Mouse (Mus musculus): ENCODE results near the gene Gtsf1.
"Not testable (repeated sequence)": the region's sequence is repeated elsewhere in the genome, so short reads cannot be mapped to it uniquely, and the experiment has no call there.

Gtsf1 gene

DNA sequence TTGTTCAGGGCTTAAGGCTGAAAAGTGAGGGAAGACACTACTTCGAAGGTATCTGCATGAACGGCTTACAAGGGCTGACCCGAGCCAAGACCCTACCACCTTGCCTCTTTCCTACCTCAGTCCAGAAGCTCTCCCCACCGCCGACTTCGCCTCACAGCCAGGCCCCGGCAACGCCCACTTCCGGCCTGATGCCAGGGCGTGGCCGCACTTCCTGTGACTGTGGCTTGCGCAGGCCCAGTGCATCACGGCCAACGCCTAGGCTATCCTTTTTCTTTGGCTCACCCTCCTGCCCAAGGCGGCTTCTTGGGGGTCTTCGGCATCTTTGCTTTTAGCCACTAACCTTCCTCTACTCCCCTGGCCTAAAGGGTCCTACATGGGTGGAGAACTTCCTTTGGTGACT, at the start of gene Gtsf1:
TSS of gene Gtsf1 (minus strand) at position 230 of the 400 bp plus-strand sequence.
- DNase-seq (ENCODE audit: low spot score) = no peak

DNA sequence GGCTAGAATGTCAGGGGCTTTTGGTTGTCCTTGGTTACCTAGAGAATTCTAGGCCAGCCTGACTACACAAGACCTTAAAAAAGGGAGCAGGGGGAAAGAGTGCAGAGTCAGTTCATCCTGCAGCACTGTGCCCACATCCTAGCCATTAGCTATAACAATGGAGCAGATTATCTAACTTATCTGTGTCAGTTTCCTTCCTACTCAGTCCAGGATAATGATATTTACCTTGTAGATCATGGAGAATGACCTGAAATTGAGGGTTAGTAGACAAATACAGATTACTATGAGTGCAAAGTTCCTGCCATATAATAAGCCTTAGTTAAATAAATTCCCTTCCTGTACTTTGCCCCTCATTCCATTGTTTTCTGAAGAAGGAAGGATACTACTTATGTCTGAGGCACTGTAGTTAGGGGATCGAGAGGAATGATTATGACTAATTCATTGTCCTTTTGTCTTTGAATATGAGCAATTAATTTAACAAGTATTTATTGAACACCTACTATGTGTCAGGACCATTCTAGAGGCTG, 48.9 kb upstream of the Gtsf1 start:
- no peak for DNase-seq (ENCODE audit: low spot score)

DNA sequence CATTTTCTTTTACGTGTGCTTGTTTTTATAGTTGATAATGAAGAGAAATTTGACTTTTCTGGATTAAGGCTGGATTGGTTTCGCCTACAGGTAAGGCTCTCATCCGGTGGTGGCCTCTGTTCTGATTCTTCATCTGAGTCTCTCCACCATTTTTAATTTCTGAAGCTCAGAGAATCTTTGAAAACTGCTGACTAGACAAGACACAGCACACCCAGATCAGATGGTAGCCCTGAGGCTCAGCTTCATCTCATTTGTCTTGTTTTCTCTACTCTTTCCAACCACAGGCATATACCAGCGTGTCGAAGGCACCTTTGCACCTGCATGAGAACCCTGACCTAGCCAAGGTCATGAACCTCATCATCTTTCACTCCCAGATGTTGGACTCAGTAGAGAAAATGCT, 43.5 kb upstream of the Gtsf1 start:
- no peak for DNase-seq (ENCODE audit: low spot score)

DNA sequence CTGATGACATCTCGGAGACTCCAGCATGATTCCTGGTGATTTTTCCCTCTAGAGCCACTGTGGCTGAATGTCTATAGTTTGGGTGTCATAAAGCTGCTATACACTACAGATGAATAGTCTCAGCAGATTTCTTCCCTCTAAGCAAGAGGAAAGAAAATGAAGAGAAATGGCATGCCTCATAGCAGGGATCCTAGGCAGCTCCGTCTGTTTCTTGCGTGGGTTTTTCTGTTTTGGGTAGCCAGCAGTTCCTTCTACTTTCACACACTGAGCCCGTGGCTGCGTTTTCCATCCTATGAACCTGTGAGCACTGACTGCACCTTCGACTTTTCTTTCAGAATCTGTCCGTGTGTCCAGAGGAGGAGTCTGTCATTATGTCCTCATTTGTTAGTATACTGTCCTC, 42.9 kb upstream of the Gtsf1 start:
- DNase-seq (ENCODE audit: low spot score) = no peak

DNA sequence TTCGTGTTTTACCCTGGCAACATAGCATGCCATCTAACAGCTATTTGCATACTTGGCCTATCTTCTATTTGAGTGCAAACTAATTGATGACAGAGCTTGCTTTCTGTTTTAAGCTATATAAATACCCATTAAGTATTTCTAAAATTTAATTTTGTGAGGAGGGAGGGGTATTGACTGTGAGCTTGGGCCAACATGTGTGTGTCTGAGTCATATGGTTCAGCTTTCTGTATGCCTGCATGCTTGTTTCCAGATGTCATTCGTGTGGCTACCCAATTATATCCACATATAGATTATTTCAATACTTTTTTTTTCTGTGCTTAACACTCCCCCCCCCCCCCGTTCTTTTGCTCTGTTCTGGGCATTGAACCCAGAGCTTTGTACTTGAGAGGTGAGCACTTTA, 42.0 kb upstream of the Gtsf1 start:
- no peak for DNase-seq (ENCODE audit: low spot score)

DNA sequence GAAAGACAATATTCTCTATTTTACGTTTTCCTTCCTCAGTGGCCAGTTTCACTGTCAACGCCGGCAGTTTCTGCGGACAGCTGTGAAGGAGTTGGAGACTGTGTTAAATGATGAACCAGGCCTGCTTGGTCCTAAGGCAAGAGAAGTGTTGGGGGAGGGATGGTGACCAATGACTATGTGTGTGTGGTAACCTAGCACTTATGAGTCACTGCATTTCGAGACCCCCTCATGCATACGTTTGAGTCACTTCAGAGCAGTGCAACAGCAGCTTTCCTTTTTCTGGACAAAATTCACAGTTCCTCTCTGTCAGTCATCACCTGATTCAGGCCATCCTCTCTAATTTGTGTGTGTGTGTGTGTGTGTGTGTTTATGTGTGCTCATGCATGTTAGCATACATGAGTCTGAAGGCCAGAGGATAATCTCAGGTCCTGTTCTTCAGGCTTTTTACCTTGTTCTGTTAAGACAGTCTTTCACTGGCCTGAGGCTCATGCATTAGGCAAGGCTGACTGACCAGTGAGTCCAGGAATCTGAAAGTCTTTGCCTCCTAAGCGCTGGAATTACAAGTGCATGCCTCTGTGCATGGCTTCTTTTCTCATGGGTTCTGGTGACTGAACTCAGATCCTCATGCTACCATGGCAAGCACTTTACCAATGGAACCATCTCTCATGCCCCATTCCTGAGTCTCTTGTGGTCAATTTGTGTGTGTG, 41.4 kb upstream of the Gtsf1 start:
- no peak for DNase-seq (ENCODE audit: low spot score)

DNA sequence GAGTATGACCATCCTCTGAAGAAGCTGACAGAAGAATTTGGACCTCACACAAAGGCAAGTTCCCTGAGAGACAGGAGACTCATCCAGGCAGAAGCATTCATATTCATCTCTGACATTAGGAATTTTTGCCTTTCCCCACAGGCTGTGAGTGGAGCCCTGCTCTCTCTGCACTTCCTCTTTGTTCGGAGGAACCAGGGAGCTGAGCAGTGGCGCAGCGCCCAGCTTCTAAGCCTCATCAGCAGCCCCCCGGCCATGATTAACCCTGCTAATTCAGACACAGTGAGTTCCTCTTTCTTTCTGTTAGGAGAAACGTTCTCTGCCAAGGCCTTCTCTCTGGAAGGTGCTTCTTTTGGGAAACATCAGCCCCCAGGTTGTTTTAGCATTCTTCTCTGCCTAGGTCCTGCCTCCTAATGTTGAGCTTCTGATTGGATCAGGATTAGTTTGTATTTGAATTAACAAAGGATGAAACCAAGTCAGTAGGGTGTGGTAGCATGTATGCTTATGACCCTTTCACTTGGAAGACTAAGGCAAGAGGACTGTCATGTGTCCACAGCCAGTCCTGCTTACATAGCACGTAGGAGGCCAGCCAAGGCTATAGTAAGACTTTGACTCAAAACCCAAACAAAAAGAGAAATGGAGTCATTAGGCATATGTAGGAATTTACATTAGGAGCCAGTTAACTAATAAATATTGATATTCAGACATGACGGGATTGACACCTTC, 32.4 kb upstream of the Gtsf1 start:
- DNase-seq (ENCODE audit: low spot score) = no peak

DNA sequence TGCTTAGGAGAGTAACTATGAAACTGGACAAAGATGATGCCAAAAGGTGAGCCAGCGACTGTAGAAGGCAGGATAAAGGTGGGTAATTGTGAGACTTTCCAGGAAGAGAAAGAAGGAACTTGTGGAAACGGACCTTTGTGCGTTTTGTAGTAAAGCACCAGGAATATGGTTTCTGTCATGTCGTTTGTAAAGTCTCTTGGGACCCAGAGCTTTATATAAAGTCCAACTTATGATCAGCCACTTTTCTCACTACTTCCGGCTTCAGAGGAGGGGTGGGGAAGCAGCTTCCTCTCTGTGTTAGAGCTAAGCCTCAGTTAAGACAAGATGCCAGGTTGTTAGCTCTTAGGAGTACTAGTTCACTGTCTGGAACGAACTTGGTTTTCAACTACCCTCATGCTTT, 24.2 kb upstream of the Gtsf1 start:
- DNase-seq (ENCODE audit: low spot score) = peak; percentile 5

DNA sequence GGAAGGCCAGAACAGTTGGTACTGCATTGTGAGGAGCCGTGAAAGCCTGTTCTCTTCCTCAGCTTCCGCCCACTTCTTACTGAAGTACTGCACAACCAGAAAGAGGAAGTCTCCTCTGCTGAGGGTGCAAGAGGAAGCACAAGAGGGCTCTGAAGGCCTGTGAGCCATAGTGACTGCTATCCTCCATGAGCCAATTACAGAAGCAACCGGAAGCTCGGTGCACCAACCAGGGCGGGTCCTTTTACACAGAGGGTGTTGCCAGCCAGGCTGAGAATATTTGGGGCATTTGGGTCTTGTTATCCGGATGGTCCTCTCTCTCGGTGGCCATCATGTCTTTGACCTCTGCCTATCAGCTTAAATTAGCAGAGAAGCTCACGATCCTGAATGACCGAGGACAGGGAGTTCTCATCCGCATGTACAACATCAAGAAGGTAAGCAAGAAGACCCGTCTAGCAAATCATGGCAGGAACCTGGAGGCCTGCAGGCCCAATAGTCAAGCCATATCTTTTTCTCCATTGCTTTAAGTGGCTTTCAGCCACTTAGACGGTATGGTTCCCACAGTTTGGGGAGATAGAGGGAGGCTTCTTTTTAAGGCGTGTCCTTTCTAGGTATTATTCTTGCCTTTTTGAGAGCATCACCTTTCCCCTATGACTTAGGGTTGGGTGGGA, 23.4 kb upstream of the Gtsf1 start, which contains the start of gene Nckap1l:
TSS of gene Nckap1l (plus strand) at position 244 of the 668 bp plus-strand sequence.
- peak; percentile 89 for DNase-seq (ENCODE audit: low spot score)

DNA sequence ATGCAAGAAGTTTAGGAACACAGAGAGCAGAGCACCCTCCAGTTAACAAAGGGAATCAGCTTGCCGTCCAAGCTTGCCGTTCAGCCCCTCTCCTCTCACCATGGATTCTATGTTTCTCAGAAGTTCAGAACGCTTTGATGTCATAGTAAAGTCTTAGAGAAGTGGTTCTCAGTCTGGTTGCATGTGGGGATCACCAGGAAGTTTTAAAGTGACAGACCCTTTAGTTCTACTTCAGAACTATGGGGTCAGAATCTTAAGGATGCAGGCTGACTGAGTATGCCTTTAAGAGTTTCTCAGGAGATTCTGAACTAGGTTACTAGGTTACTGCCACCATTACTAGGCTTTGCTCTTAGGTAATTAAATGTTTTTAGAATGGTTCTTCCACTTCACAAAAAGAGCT, 18.1 kb upstream of the Gtsf1 start, which contains the start of gene Gtsf2:
TSS of gene Gtsf2 (minus strand) at position 101 of the 400 bp plus-strand sequence.
- no peak for DNase-seq (ENCODE audit: low spot score)

DNA sequence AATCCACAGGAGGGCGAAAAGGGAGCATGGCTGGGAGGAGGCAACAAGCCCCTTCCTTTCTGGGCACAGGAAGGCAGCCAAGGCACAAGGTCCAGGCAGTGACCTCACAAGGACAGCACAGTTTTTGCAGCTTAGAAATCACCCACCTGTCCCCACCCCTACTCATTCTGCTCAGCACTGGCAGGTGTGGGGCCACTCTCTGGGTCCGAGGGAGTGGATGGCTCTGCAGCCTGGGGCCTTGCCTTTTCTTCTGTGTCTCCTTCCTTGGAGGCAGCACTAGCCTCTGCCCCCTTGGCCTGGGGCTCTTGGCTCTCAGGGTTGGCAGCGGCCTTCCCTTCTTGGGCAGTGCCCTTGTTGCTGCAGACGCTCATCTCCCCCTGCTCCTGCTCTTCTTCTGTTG, 15.7 kb upstream of the Gtsf1 start:
- DNase-seq (ENCODE audit: low spot score) = not testable (repeated sequence)

DNA sequence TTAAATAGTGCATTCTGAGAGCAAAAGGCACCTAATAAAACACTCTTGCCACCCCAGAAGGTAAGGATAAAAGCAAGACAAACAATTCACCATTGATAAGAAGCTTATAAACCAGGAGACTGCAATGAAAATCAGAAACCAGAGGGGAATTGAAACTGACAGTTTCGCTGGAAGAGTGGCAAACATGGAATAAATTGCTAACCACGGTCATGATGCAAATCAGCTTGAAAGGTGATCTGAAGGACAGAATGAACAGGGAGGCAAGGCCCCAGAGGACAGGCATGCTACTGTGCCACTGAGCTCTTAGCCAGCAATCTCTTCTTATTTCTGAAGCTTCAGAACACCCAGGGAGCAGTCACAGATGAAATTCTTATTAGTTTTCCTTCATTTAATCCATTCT, 3.3 kb downstream of the Gtsf1 start:
- no peak for DNase-seq (ENCODE audit: low spot score)

DNA sequence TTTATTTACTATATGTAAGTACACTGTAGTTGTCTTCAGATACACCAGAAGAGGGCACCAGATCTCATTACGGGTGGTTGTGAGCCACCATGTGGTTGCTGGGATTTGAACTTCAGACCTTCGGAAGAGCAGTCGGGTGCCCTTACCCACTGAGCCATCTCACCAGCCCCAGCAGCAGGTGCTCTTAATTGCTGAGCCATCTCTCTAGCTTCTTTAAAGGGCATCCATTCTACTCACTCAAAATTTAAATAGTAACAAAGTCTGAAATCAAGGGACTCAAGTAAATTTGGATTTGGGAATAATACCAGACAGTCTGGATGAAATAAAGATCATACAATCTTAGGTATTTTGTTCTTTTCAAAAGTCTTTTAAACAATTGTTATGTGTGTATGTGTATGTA, 24.7 kb downstream of the Gtsf1 start:
- not testable (repeated sequence) for DNase-seq (ENCODE audit: low spot score)

DNA sequence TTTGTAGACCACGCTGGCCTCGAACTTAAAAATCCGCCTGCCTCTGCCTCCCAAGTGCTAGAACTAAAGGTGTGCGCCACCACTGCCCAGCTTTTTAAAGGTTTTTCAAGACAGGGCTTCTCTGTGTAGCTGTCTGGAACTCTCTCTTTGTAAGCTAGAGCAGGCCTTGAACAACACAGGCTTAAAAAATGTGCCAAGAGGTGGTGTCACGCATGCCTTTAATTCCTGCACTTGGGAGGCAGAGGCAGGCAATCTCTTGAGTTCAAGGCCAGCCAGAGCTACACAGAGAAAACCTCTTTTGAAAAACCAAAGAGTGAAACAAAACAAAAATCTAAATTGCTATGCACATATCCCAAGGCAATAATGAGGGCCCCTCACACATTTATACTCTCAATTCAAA, 28.9 kb downstream of the Gtsf1 start:
- no peak for DNase-seq (ENCODE audit: low spot score)

DNA sequence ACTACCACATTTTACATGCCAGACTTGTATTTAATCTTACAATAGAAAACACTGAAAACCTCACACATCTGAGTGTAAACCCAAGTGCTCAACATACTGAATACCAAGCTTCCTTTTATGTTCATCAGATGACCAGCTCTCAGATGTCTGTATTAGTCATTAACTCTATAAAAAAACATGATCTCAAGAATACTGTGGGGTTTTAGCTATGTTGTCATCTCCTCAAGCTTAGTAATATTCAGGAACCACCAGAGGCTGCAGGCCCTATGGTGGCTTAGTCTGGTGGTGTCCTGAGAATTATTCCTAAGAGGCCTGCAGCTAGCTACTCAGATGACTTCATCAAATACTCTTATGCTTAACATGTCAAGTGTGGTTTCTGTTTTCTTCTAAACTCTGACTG, 36.7 kb downstream of the Gtsf1 start:
- no peak for DNase-seq (ENCODE audit: low spot score)

DNA sequence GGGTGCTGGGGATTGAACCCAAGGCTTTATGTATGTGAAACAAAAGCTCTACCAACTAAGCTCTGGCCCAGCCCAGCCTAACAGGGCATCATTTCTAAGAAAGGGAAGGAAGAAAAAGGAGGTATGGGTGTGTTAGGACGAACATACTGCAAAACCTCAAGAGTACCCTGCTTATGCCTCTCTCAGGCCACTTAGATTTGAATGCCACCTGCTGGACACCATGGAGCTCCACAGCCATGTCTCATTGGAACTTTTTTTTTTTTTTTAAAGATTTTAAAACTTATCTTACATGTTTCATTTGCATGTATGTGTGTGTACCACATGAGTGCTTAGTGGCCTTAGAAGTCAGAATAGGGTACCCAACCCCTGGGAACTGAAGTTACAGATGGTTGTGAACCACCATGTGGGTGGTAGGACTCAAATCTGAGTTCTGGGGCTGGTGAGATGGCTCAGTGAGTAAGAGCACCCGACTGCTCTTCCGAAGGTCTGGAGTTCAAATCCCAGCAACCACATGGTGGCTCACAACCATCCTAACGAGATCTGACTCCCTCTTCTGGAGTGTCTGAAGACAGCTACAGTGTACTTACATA, 41.6 kb downstream of the Gtsf1 start:
- DNase-seq (ENCODE audit: low spot score) = no peak

DNA sequence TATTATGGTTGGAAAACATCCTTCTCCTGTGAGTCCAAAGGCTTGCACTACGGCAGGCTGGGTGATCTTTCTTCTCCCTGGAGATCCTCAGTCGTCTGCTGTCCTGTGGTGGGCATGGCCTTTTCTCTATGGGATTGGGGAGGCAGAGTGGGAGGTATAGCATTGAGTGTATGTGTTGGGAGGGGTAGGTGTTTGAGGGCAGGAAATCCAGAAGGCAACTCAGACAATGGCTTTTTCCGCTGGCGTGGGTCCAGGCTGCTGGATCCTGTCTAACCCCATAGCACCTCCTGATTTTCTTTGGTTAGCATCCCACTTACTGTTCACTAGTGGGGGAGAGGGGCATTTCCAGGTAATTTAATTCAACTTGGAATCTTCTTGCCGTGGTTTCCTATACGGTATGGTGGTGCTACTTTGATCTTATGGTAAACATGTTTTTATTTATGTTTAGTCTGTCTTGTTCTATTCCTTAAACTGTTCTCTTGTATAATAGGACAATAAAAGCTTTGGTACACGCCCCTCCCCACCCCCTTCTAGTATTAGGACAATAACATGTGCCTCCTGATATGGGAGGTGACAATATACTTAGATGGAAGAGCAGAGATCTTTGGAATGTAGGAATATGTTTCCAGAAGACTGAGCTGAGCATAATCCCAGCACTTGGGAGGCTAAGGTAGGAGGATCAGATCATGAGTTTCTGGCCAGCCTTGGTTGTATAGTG, 46.3 kb downstream of the Gtsf1 start:
- DNase-seq (ENCODE audit: low spot score) = no peak

DNA sequence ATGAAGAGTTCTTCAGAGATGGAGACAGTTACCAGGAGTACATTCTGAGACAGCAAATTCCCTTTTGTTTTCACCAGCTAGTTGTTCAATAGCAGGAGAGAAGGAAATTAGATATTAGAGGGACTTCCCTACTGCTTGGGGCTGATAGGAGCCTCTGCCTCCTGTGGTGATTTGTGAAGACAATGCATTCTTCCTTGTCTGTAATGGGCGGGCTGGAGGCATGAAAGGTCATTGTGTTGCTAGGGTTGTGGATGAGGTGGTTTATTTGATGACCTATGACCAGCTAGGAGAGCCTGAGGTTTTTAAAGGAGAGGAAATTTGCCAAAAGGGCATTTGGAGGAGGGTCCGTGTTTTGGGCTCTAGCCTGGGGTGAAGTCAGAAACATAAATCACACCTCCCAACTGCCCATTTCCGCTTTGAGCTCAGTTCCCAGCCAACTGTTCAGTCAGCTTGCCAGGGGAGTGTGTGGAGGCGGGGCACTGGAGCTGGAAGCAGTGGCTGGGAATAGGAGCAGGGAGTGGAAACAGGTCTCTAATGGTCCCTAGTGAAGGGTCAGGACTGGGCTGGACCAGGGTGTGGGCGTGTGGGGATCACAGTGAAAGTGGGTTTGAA, 47.4 kb downstream of the Gtsf1 start:
- no peak for DNase-seq (ENCODE audit: low spot score)

DNA sequence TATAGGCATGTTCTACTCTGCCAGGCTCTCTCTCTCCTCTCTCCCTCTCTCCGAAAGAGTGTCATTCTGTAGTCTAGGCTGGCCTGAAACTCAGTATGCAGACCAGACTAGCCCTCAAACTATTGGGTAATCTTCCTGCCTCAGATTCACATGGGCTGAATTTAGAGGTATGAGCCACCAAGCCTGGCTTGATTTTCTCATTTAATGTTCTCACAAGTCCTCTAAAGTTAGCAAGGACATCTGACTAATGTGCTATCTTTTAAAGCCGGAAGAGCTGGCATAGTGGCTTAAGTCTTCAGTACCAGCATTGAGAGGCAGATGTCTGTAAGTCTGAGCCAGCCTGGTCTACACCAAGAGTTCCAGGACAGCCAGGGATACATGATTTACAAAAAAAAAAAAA, 48.2 kb downstream of the Gtsf1 start:
- no peak for DNase-seq (ENCODE audit: low spot score)

DNA sequence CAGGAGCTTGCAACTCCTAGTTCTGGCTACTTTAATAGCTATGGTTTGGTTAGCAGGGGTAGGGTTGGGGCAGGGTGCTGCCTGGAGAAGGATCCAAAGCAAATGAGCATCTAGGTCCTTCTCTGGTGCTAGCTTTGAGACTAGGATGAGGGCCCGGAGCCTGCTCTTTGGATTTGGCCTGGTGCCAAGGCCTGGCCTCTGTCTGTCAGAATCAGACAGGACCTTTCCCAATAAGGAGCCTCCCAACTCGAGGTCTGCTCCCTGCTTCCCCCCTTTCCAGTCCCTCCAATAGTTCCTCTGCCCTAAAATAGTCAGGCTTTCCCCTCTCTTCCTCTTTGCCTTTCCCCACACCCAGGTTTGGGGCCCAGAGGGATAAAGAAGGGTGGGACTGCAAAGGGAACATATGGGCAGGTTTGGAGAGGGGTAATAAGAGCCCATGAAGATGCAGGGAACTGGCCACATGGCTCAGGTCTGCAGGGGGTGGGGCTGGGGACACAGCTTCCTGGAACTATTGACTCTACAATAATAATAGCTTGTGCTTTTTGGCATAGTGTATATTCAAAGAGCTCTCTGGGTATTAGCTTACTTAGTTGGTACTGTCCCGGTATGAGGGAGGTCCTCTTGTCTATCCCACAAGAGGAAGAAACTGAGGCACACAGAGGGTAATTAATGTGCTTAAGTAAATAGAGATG, 51.5 kb downstream of the Gtsf1 start:
- no peak for DNase-seq (ENCODE audit: low spot score)

All from T-cell, adult 2 months (primary cell).